Mouse (Mus musculus) ES-Bruce4 (cell line): Measurements from ENCODE around the gene Ddx1. TPM values are rescaled to one million over a fixed set of nuclear protein-coding genes. Genes with fewer than 3 reads are reported as not detected.

ENCODE experiments used
- H3K27ac ChIP-seq: 2 replicates; pipeline ENCODE4 v1.5.1; 2012; ENCODE audit warnings: low read length, inconsistent platforms; ENCODE audit not compliant: insufficient read depth
- H3K27me3 ChIP-seq: 2 replicates; pipeline ENCODE4 v1.6.1; 2012; ENCODE audit warnings: mild to moderate bottlenecking, low read length, inconsistent platforms; ENCODE audit not compliant: control insufficient read depth, poor library complexity, insufficient read depth, severe bottlenecking
- H3K36me3 ChIP-seq: 2 replicates; pipeline ENCODE4 v1.6.1; 2012; ENCODE audit warnings: inconsistent platforms, mild to moderate bottlenecking, low read length, moderate library complexity; ENCODE audit not compliant: control insufficient read depth, poor library complexity, insufficient read depth, severe bottlenecking
- H3K4me1 ChIP-seq: one replicate; pipeline ENCODE4 v1.8.1; 2011; ENCODE audit warnings: low read length; ENCODE audit not compliant: control insufficient read depth, insufficient read depth
- H3K4me3 ChIP-seq: 2 replicates; pipeline ENCODE4 v1.5.1; 2011; ENCODE audit warnings: low read depth, mild to moderate bottlenecking, low read length
- H3K9ac ChIP-seq: 2 replicates; pipeline ENCODE4 v1.6.1; 2012; ENCODE audit warnings: low read depth, mild to moderate bottlenecking, inconsistent platforms; ENCODE audit not compliant: poor library complexity, severe bottlenecking
- H3K9me3 ChIP-seq: replicated peaks from 2 replicates; pipeline ENCODE4 v1.6.1; 2012; ENCODE audit warnings: mild to moderate bottlenecking, low read length, inconsistent platforms; ENCODE audit not compliant: control insufficient read depth, poor library complexity, insufficient read depth, severe bottlenecking
- CTCF ChIP-seq: IDR thresholded peaks from one replicate; pipeline ENCODE4 v1.8.1; 2011; ENCODE audit warnings: low read depth, low read length
- EP300 ChIP-seq: IDR thresholded peaks from 2 replicates; pipeline ENCODE4 v1.6.1; 2011; ENCODE audit warnings: low read depth, low read length; ENCODE audit not compliant: insufficient read depth
- POLR2A ChIP-seq: IDR thresholded peaks from one replicate; pipeline ENCODE4 v1.8.1; 2011; ENCODE audit warnings: low read length; ENCODE audit not compliant: insufficient read depth
- polyA plus RNA-seq: library from polyadenylated mRNA; stranded (reverse); fragments of >200 nt; gene quantifications from 2 replicates; pipeline ENCODE4 v1.2.4, GENCODE M21; 2011; ENCODE audit warnings: low read depth; ENCODE audit not compliant: missing spikeins, insufficient read depth, insufficient read length

The Ddx1 gene
- polyA plus RNA-seq, 1 experiment = 257 TPM

DNA sequence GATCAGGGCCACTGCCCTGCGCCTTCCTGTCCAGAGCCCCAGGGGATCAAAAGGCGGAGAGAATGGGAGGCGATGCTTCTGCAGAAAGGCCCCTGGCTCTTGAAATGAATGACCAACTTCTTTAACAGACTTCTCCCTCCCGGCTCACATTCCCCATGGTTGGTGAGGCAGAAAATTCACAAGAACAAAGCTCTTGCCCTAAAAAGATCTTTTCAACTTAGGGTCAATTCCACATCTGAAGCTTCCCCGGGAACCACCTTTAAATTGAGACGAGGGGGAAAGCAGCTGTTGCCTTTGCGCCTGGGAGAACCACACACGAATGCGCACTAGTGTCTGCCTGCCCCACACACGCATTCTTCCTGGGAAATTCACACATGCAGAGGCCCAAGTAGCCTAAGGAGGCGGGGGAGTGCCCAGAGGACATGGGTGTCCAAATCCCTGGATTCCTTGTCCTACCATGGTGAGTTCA is 40.0 kb downstream of the Ddx1 start:
- Histone ChIP-seq H3K36me3 (no peaks in the 10 kb centered on the region), H3K9ac (no peak overlapping the region), H3K27ac (no peak overlapping the region), H3K4me1 (no peaks in the 10 kb centered on the region), H3K4me3 (no peak overlapping the region), H3K27me3 (no peaks in the 10 kb centered on the region), H3K9me3 (no peaks in the 10 kb centered on the region)
- no peak for TF ChIP-seq POLR2A
- TF ChIP-seq EP300 = no peak
- TF ChIP-seq CTCF = no peak

DNA sequence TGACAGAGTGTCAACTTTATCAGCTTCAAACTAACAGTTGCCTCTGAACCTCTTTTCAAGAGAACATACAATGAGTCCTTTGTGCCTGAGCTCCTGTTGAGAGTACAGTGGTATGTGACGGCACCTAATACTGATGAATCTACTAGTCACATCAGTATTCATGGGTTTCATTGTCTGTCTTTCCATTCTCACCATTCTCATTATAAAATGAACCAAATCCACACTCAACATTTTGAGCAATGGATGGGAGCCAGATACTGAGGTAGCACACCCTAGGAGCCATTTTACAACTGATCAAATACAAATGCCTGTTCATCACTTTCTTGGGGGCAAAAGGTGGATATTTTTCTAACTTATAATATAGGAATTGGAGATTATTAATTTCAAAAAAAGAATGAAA is 40.5 kb downstream of the Ddx1 start:
- TF ChIP-seq POLR2A (no peak), EP300 (no peak), CTCF (no peak)
- Histone ChIP-seq H3K4me1 (no peaks in the 10 kb centered on the region), H3K9me3 (no peaks in the 10 kb centered on the region), H3K27ac (no peak overlapping the region), H3K9ac (no peak overlapping the region), H3K36me3 (no peaks in the 10 kb centered on the region), H3K27me3 (no peaks in the 10 kb centered on the region), H3K4me3 (no peak overlapping the region)

DNA sequence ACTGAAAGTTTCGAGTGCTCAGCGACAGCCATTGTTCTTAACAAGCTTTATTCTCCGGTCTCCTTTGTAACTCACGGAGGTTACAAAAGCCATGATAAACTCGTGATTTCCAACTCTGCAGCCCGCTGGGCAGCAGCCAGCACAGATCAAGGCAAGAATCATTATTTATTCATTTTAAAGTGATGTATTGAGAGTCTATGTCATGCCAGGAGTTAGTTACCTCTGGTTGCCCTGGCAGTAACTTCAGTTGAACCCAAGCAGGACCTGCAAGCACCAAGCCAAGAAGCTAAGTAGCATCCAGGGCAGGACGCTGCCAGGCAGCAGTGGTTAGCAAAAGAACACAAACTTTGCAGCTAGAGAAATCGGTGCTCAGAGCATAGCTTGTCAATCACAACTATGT is 41.9 kb downstream of the Ddx1 start:
- no peaks in the 10 kb centered on the region for H3K27me3 ChIP-seq
- H3K27ac ChIP-seq = no peak overlapping the region
- no peaks in the 10 kb centered on the region for H3K4me1 ChIP-seq
- no peaks in the 10 kb centered on the region for H3K36me3 ChIP-seq
- H3K4me3 ChIP-seq = no peak overlapping the region
- no peak overlapping the region for H3K9ac ChIP-seq
- no peaks in the 10 kb centered on the region for H3K9me3 ChIP-seq
- TF ChIP-seq POLR2A = no peak

DNA sequence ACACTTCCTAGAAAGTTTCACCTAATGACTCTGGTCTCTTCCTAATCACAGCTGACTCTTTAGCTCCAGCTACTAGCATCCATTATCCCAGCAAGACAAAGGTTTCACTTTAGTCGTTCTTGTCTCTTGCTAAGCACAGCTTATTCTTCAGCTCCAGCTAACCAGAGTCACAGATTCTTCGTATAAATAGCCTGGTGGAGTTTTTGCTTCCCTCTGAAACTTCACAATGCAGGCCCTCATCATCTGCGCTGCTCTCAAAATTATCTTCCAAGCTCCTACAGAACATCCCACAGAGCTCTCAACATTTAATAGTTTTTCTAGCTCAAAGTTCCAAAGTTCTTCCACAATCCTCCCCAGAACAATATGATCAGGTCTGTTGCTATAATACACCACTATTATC is 43.3 kb downstream of the Ddx1 start:
- no peaks in the 10 kb centered on the region for H3K27me3 ChIP-seq
- H3K9me3 ChIP-seq = no peaks in the 10 kb centered on the region
- H3K4me3 ChIP-seq = no peak overlapping the region
- no peaks in the 10 kb centered on the region for H3K4me1 ChIP-seq
- no peak for TF ChIP-seq CTCF
- no peak for TF ChIP-seq EP300
- no peak for TF ChIP-seq POLR2A
- no peak overlapping the region for H3K27ac ChIP-seq
- H3K36me3 ChIP-seq = no peaks in the 10 kb centered on the region
- H3K9ac ChIP-seq = no peak overlapping the region

DNA sequence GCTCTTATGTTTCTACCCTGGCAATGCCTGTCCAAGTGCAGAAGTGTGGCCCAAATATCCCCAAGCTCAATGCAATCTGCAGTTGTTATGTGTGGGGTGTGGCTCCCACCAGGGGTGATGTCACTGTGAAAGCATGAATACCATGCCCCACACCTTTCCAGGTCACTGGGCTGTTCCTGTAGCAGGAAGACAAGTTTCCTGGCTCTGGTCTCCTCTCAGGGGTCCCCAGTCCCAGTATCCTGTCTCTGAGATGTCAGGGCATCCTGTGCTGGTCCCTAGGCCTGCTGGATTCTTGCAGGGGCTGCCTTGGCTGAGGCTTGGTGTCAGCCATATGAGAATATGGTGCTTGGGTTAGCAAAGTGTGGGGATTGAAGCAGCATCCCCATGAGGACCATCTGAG is 46.7 kb downstream of the Ddx1 start:
- Histone ChIP-seq H3K4me1 (no peaks in the 10 kb centered on the region), H3K9me3 (no peaks in the 10 kb centered on the region), H3K9ac (no peak overlapping the region), H3K27me3 (no peaks in the 10 kb centered on the region), H3K36me3 (no peaks in the 10 kb centered on the region), H3K4me3 (no peak overlapping the region), H3K27ac (no peak overlapping the region)
- TF ChIP-seq POLR2A = no peak
- no peak for TF ChIP-seq CTCF
- no peak for TF ChIP-seq EP300

DNA sequence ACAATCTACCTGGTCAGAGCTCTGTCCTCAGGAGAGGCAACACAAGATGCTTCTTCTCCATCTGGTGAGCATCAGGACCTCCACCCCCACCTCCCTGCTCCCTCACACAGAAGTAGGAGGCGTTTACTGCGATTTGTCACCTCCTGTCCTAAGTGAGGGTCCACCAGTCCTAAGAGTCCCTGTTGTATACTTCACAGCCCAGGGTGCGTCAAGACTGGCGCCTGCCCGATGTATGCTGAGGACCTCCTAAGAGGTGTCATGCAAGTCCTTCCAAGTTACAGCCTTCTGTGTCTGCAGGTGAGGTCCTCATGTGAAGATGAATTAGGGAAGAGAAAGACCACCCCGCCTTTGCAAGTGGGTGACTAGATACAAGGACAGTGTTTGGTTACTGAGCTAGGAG is 48.4 kb downstream of the Ddx1 start:
- Histone ChIP-seq H3K36me3 (no peaks in the 10 kb centered on the region), H3K9ac (no peak overlapping the region), H3K4me1 (no peaks in the 10 kb centered on the region), H3K27me3 (no peaks in the 10 kb centered on the region), H3K4me3 (no peak overlapping the region), H3K9me3 (no peaks in the 10 kb centered on the region), H3K27ac (no peak overlapping the region)
- TF ChIP-seq POLR2A (no peak), EP300 (no peak), CTCF (no peak)
